Mouse (Mus musculus) forebrain, embryonic 13.5 days (tissue): ENCODE data around the gene Dpysl5. TPM values are rescaled to one million over a fixed set of nuclear protein-coding genes. Genes with fewer than 3 reads are reported as not detected.

Experiments
- ATAC-seq: fragments of 200-750 bp; cut with Nextera tagmentation; 2 replicates; pipeline ENCODE4 v1.8.0; 2017
- H3K27ac ChIP-seq: fragments of 300-500 bp; sonication (generic); 2 replicates; pipeline ENCODE4 v1.5.1; 2015; ENCODE audit warnings: inconsistent platforms, mild to moderate bottlenecking, moderate library complexity
- H3K27me3 ChIP-seq: fragments of 300-500 bp; sonication (generic); 2 replicates; pipeline ENCODE4 v1.6.1; 2015; ENCODE audit warnings: mild to moderate bottlenecking, inconsistent platforms
- H3K36me3 ChIP-seq: fragments of 300-500 bp; sonication (generic); 2 replicates; pipeline ENCODE4 v1.6.1; 2015; ENCODE audit warnings: mild to moderate bottlenecking, inconsistent platforms; ENCODE audit not compliant: poor library complexity, severe bottlenecking
- H3K4me1 ChIP-seq: fragments of 300-500 bp; sonication (generic); 2 replicates; pipeline ENCODE4 v1.6.1; 2015; ENCODE audit warnings: inconsistent platforms
- H3K4me2 ChIP-seq: fragments of 300-500 bp; sonication (generic); 2 replicates; pipeline ENCODE4 v1.6.1; 2015; ENCODE audit warnings: inconsistent platforms, mild to moderate bottlenecking, moderate library complexity
- H3K4me3 ChIP-seq: fragments of 300-500 bp; sonication (generic); 2 replicates; pipeline ENCODE4 v1.5.1; 2015; ENCODE audit warnings: mild to moderate bottlenecking, inconsistent platforms
- H3K9ac ChIP-seq: fragments of 300-500 bp; sonication (generic); 2 replicates; pipeline ENCODE4 v1.6.1; 2015; ENCODE audit warnings: mild to moderate bottlenecking, inconsistent platforms
- H3K9me3 ChIP-seq: fragments of 300-500 bp; sonication (generic); replicated peaks from 2 replicates; pipeline ENCODE4 v1.6.1; 2016; ENCODE audit warnings: inconsistent platforms
- WGBS: fragments of 180-500 bp; shearing (Covaris S2); methylation state at CpG from one replicate; pipeline ENCODE4 v1.1.7; 2015; 5-methylcytosine and 5-hydroxymethylcytosine counted together
- polyA plus RNA-seq: library from polyadenylated mRNA; unstranded; fragments of >200 nt; fragmentation: Nextera tagmentation; extraction: Ambion mirVana; gene quantifications from 2 replicates; pipeline ENCODE4 v1.2.1, GENCODE M21; 2015

Dpysl5 gene
- polyA plus RNA-seq, 1 experiment from 2014 or later: 118 TPM

DNA sequence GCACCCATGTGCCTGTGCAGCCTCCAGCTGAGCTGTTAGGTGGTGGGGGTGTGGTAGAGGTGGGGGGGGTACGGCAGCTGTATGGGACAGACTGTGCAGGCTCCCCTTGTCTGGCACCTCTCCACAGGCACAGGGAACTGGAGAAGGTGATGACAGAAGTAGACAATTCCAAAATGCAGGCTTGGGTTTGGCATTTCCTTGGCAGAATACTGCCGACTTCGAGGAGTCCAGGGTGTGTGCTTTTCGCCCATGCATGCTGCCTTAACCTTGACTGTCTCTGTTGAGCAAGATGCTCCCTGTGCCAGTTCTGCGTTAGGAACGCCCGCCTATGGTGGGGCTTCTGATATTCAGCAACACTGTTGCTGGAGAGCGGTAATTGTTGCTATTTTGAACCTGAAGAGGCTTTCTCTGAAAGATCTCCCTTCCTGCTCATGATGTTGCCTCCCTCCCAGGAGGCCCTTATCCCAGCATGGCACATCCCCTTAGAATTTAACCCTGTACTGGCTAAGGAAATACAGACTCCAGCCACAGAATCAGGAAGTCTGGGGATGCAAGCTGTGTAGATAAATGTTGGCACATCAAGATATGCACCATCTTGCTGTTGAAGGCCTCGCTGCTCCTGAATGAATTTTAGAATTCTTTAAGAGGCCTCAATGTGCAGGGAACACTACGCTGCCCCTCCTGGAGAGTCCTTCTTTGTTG lies 26.9 kb downstream of the Dpysl5 start:
- Histone ChIP-seq H3K36me3 (peaks cover 17% of the 10 kb centered on the region), H3K27me3 (no peaks in the 10 kb centered on the region), H3K9me3 (no peaks in the 10 kb centered on the region), H3K9ac (peak overlapping the region; percentile 45; the same call in 1 of the 2 replicates), H3K4me1 (peaks cover 71% of the 10 kb centered on the region), H3K4me3 (no peak overlapping the region), H3K4me2 (peak overlapping the region; percentile 35), H3K27ac (peak overlapping the region; percentile 85)
- WGBS: 31% methylated on average over 10 of the region's 10 CpGs
- peak; percentile 82 for ATAC-seq

DNA sequence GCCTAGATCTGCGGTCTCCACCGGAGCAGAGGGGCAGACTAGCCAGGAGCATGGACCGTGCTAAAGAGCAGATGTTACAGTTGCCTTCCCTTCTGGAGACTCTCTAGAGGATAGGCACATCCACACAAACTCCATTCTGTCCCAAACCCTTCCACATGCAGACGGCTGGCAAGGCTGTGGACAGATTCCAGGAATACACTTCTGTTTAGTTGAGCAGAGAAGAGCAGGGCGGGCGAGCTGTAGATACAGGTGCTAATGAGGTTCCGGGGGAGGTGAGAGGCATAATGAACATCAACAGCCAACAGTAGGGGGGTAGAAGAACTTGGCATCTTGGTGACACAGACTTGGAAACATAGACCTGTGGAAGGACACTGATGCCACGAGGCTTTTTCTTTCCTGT lies 28.2 kb downstream of the Dpysl5 start:
- no peaks in the 10 kb centered on the region for H3K27me3 ChIP-seq
- ATAC-seq: peak; percentile 19; the same call in 1 of the 2 replicates

DNA sequence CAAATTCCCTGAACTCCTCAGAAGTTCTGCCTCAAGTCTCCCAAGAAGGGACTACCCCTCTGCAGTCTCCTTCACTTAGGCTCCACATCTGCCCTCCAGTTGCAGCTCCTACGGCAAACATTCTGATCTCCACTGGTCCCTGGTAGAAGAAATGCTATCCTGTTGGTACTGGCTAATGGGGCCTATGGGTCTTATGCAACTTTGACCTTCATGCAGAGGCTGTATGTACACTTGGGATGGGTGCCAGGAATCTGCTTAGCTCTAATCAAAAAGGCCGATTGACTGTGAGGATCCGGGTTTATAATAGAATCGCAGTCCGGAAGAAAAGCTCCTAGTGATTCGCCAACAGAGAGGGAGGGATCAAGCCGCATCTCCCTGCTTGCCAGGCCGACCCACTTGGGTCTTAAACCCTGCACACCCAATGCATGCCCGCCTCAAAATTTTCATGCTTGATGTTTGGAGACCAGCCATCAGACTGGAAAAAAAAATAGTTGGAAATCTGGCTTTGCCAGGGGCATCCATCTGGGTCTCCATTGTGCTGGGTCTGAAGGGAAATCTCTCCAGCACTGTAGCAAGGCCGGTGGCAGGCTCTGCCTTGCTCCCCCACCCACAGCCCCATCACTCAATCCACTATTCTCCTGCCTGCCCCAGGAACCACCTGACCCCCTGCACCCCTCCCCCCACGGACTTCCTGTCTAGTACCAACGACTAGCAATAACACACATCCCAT lies 38.4 kb downstream of the Dpysl5 start:
- Histone ChIP-seq H3K4me3 (no peak overlapping the region), H3K9me3 (no peaks in the 10 kb centered on the region), H3K27me3 (no peaks in the 10 kb centered on the region), H3K4me2 (no peak overlapping the region), H3K9ac (0 out of 2 replicates have a peak overlapping the region, but pooled peaks have one; percentile 21), H3K36me3 (peaks cover 93% of the 10 kb centered on the region), H3K4me1 (peaks cover 34% of the 10 kb centered on the region), H3K27ac (peak overlapping the region; percentile 74)
- 50% methylated on average over 12 of the region's 12 CpGs for WGBS
- peak; percentile 59 for ATAC-seq

More for the DNA sequence above, 28.2 kb downstream of the Dpysl5 start:
- Histone ChIP-seq H3K36me3 (peaks cover 28% of the 10 kb centered on the region), H3K4me1 (peaks cover 62% of the 10 kb centered on the region), H3K9me3 (no peaks in the 10 kb centered on the region), H3K9ac (no peak overlapping the region), H3K4me2 (no peak overlapping the region; the same call in 1 of the 2 replicates), H3K27ac (peak overlapping the region; percentile 85), H3K4me3 (no peak overlapping the region)
- 60% methylated on average over 8 of the region's 8 CpGs for WGBS

DNA sequence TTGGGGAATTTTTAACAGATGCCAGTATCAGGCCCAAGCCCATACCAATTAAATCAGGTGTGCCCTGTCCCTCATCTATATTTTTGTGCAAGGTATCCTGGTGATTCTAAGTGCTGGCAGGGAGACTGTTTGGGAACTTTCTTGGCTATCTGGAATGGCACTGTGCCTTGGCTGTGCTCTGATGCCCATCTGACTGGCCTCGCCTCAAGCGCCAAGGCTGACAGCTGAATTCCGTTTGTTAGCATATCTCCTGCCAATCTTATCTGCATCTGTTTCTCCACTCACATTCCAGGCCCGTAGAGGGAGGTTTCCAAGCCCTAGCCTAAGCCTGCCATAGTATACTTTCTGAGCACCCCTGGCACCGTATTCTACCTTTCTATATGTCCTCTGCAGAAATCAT lies 39.7 kb downstream of the Dpysl5 start:
- WGBS: 78% methylated on average over 5 of the region's 5 CpGs
- Histone ChIP-seq H3K9me3 (no peaks in the 10 kb centered on the region), H3K36me3 (peaks cover 87% of the 10 kb centered on the region), H3K4me3 (no peak overlapping the region), H3K27ac (no peak overlapping the region), H3K27me3 (no peaks in the 10 kb centered on the region), H3K4me2 (no peak overlapping the region), H3K9ac (no peak overlapping the region), H3K4me1 (peaks cover 34% of the 10 kb centered on the region)
- no peak for ATAC-seq

DNA sequence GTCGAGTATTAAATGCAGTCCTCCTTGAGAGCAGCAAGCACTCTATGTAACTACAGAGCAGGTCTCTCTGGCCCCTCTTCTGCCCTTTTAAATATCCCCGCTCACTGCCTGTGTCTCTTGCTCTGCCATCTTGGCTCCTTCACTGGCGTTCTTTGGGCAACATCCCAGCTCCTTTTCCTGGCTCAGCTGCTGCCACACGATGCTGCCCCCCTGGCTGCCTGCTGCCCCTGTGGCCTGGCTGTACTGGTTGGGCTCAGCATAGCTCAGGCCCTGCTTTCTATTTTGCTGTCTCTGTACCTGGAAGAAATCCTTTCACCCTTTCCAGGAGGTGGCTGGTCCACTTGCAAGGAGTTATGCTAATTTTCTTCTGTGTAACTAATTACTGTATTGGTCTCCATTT lies 41.8 kb downstream of the Dpysl5 start:
- peaks cover 34% of the 10 kb centered on the region for H3K4me1 ChIP-seq
- ATAC-seq: no peak
- WGBS: 80% methylated on average over 4 of the region's 4 CpGs
- H3K27ac ChIP-seq: no peak overlapping the region
- no peak overlapping the region for H3K9ac ChIP-seq
- no peaks in the 10 kb centered on the region for H3K9me3 ChIP-seq
- H3K4me2 ChIP-seq: no peak overlapping the region
- no peak overlapping the region for H3K4me3 ChIP-seq
- H3K27me3 ChIP-seq: no peaks in the 10 kb centered on the region
- peaks cover 73% of the 10 kb centered on the region for H3K36me3 ChIP-seq

DNA sequence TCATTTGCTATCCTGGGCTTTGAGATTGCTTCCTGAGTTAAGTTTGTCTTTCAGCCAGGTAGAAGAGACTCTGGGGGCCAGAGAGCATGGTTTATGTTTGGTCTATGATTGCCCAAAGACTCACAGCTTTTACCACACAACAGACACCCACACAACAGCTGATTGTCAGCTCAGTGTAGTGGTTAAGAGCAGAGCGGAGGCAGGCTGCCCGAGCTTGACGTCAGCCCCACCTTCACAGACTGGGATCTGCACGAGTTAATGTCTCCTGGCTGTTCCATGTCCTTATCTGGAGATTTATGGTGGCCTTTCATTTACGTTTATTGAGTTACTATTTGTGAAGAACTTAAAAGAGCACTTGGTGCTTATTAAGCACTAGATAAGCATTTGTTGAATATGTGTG lies 43.9 kb downstream of the Dpysl5 start:
- peaks cover 52% of the 10 kb centered on the region for H3K36me3 ChIP-seq
- no peaks in the 10 kb centered on the region for H3K9me3 ChIP-seq

DNA sequence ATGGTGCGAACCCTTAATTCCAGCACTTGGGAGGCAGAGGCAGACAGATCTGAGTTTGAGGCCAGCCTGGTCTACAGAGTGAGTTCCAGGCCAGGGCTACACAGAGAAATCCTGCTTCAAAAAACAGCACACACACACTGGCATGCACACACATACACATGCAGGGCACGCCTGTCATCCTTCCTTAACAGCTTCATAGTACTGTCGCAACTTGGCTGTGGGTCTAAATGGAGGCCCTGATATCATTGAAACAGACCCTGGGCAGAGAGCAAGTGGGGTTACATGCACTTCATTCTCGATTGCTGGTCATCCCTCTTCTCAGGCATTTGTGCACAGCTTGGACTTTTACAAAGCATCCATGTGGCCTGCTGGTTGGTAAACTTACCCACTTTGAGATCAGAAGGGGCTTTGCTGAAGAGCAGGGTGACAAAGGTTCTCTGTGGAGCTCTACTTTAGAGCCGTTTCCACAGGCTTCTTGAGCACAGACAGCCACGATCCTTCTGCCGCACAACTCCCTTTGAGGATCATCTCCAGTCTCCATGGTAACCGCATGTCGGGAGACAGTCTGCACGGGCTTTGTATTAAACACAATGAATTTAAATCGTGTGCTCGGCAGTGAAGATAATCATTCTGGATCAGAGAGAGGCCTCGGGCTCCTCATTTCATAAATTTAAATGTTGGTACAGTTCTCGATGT lies 51.6 kb downstream of the Dpysl5 start:
- peaks cover 56% of the 10 kb centered on the region for H3K4me1 ChIP-seq
- 27% methylated on average over 14 of the region's 14 CpGs for WGBS
- H3K4me2 ChIP-seq: peak overlapping the region; percentile 37
- no peaks in the 10 kb centered on the region for H3K9me3 ChIP-seq
- H3K27ac ChIP-seq: peak overlapping the region; percentile 92
- peak; percentile 84 for ATAC-seq
- peaks cover 30% of the 10 kb centered on the region for H3K36me3 ChIP-seq
- H3K4me3 ChIP-seq: no peak overlapping the region
- no peaks in the 10 kb centered on the region for H3K27me3 ChIP-seq
- peak overlapping the region; percentile 38 for H3K9ac ChIP-seq

More for the DNA sequence above, 43.9 kb downstream of the Dpysl5 start:
- no peak for ATAC-seq
- H3K4me2 ChIP-seq: no peak overlapping the region
- H3K27ac ChIP-seq: no peak overlapping the region
- H3K27me3 ChIP-seq: no peaks in the 10 kb centered on the region
- WGBS: 89% methylated on average over 5 of the region's 5 CpGs
- peaks cover 16% of the 10 kb centered on the region for H3K4me1 ChIP-seq
- H3K9ac ChIP-seq: no peak overlapping the region
- no peak overlapping the region for H3K4me3 ChIP-seq

DNA sequence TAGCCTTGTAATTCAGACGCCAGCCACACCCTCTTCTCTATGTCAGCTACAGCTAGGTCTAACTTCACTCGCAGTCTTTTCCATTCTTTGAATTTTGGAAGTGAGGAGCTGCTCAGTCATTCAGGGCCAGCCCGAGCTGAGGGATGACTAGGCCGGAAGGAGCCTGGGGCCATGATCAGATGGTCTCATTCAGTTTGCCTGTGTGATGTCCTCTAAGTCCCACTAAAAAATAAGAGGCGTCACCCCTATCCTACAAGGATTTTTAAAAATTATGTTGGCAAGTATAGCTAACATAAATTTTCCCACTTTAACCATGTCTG lies 52.1 kb downstream of the Dpysl5 start:
- H3K9me3 ChIP-seq: no peaks in the 10 kb centered on the region
- peak; percentile 51; the same call in 1 of the 2 replicates for ATAC-seq
- peaks cover 30% of the 10 kb centered on the region for H3K36me3 ChIP-seq
- peak overlapping the region; percentile 37 for H3K4me2 ChIP-seq
- 48% methylated on average over 5 of the region's 5 CpGs for WGBS
- peak overlapping the region; percentile 38; the same call in 1 of the 2 replicates for H3K9ac ChIP-seq
- H3K27ac ChIP-seq: peak overlapping the region; percentile 92
- H3K27me3 ChIP-seq: no peaks in the 10 kb centered on the region
- H3K4me1 ChIP-seq: peaks cover 61% of the 10 kb centered on the region
- no peak overlapping the region for H3K4me3 ChIP-seq

DNA sequence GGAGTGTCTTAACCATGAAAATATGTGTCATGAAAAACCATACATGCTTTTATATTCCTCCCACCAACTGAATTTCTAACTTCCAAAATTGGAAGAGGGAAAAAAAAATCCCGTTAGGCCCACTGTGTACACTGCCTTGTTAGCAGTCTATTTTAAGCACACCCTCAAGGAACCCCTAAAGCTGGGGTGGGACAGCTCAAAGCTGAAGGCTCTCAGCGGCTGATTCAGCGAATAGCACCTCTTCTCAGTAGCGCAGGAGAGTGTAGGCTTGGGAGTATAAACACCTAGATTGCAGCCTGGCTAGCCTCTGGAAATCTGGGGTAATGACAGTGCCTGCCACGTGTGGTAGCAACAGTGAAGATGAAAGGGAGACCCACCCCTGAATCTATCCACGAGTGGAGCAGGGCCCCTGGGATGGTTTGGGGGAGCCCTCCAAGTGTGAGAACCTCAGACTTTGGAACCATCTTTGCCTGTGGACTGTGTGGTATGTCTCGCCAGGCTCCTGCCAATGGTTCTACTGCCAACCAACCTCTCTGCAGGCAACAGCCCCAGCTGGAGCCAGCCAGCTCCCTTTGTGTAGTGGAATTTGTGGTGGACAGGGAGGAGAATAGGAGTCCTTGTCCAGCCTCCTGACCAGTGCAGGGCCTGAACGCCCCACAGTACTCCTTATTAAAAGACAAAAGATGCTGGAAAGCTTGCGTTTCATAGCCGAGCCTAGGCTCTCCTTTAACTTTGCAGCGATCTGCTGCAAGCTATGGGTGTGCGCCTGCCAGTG lies 54.4 kb downstream of the Dpysl5 start:
- H3K27me3 ChIP-seq: no peaks in the 10 kb centered on the region
- no peak overlapping the region for H3K4me2 ChIP-seq
- H3K9me3 ChIP-seq: no peaks in the 10 kb centered on the region
- H3K4me1 ChIP-seq: peaks cover 70% of the 10 kb centered on the region
- H3K27ac ChIP-seq: peak overlapping the region; percentile 40; the same call in 1 of the 2 replicates
- H3K9ac ChIP-seq: no peak overlapping the region
- 0 out of 2 replicates have a peak, but pooled peaks have one; percentile 5 for ATAC-seq
- peaks cover 33% of the 10 kb centered on the region for H3K36me3 ChIP-seq
- WGBS: 55% methylated on average over 12 of the region's 12 CpGs
- no peak overlapping the region for H3K4me3 ChIP-seq

DNA sequence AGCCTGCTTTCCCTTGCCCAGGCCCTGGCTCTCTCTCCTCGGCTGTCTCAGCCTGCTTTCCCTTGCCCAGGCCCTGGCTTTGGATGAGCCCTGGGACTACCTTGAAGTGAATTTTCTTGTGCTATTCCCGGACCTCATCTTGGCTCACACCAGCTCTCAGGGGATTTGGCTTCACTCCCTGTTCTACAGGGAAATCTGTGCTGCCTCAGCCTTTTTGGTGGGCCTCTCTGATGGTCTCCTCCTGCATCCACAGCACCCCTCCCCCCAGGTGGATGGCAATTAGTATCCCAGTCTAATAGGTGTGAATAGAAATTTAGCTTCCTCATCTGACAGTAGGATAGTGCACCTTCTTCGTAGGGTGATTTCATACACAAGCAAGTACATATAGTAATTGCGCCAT lies 56.7 kb downstream of the Dpysl5 start:
- peaks cover 23% of the 10 kb centered on the region for H3K36me3 ChIP-seq
- no peaks in the 10 kb centered on the region for H3K27me3 ChIP-seq
- WGBS: 58% methylated on average over 4 of the region's 4 CpGs
- H3K4me3 ChIP-seq: no peak overlapping the region
- peak overlapping the region; percentile 85 for H3K27ac ChIP-seq
- no peaks in the 10 kb centered on the region for H3K9me3 ChIP-seq
- peak overlapping the region; percentile 43 for H3K9ac ChIP-seq
- no peak overlapping the region for H3K4me2 ChIP-seq
- ATAC-seq: no peak
- H3K4me1 ChIP-seq: peaks cover 60% of the 10 kb centered on the region

DNA sequence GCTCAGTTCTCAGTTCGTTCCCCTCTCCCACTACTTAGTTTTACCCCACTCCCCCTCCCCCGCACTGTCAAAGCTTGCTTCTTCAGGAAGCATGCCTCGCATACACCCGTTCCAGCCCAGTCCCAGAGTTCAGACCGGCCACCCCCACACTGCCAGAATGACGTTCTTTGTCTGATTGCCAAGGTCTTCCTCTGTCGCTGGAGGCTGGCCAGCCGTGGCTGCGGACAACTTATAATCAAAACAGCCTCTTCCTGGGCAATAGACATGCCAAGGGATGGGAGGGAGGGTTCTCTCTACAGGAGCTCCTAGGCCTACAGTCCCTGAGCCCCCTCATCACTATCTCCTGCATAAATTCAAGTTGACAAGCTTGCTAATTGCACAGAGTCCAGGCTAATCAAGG lies 57.2 kb downstream of the Dpysl5 start:
- peak overlapping the region; percentile 27; the same call in 1 of the 2 replicates for H3K4me2 ChIP-seq
- no peak overlapping the region for H3K4me3 ChIP-seq
- WGBS: 20% methylated on average over 9 of the region's 9 CpGs
- no peaks in the 10 kb centered on the region for H3K27me3 ChIP-seq
- peak; percentile 41 for ATAC-seq
- H3K36me3 ChIP-seq: peaks cover 23% of the 10 kb centered on the region
- H3K27ac ChIP-seq: peak overlapping the region; percentile 85
- H3K9me3 ChIP-seq: no peaks in the 10 kb centered on the region
- peaks cover 57% of the 10 kb centered on the region for H3K4me1 ChIP-seq
- H3K9ac ChIP-seq: no peak overlapping the region
